Mouse (Mus musculus): Measurements from ENCODE around the gene Grik3. TPM values are rescaled to one million over a fixed set of nuclear protein-coding genes. Genes with fewer than 3 reads are reported as not detected.
A peak's percentile ranks its signal among the peaks of the same experiment; 100 is the strongest.

Grik3 gene
- polyA plus RNA-seq, 1 experiment from 2014 or later, result 0.12 TPM

DNA sequence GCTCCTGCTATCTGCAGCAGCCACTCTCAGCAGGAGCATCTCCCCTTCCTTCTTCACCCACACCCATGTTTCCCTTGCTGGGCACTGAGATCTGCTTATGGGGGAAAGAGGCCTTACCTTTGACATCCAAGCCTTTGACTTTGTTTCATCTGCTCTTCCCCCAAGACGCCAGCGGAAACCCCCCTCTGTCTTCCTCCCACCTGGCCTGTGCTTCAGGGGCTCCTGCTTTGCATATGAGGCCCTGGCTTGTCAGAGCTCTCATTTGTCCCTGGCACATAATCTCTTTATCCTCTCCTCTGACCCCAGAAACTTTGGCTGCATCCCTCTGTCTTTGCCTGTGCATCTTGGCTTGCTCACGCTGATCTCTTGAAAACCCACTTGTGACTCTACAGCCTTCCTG, 9.2 kb upstream of the Grik3 start:
- no peaks in the 10 kb centered on the region for H3K4me1 ChIP-seq (replicated peaks; ENCODE audit: control insufficient read depth, insufficient read depth)
- H3K27me3 ChIP-seq (ENCODE audit: control insufficient read depth, insufficient read depth, low read length), result no peaks in the 10 kb centered on the region
- no peak for DNase-seq (ENCODE audit: low spot score)
- H3K36me3 ChIP-seq (ENCODE audit: control insufficient read depth, insufficient read depth, low read length), result no peaks in the 10 kb centered on the region
- H3K27ac ChIP-seq (replicated peaks), result no peak overlapping the region
- H3K9ac ChIP-seq (ENCODE audit: low read length), result no peak overlapping the region
- H3K9me3 ChIP-seq (ENCODE audit: control insufficient read depth, low read length), result no peaks in the 10 kb centered on the region
- no peak overlapping the region for H3K4me2 ChIP-seq (replicated peaks; ENCODE audit: low read depth)
- TF ChIP-seq CTCF (IDR thresholded peaks at IDR 0.05; ENCODE audit: low read depth) (no peak), EP300 (optimal IDR thresholded peaks at IDR 0.05) (no peak)
- WGBS, result 28% methylated on average over 3 of the region's 3 CpGs
- ATAC-seq (ENCODE audit: low FRiP score, low TSS enrichment), result no peak
- no peak overlapping the region for H3K4me3 ChIP-seq (ENCODE audit: low read depth, low read length)

DNA sequence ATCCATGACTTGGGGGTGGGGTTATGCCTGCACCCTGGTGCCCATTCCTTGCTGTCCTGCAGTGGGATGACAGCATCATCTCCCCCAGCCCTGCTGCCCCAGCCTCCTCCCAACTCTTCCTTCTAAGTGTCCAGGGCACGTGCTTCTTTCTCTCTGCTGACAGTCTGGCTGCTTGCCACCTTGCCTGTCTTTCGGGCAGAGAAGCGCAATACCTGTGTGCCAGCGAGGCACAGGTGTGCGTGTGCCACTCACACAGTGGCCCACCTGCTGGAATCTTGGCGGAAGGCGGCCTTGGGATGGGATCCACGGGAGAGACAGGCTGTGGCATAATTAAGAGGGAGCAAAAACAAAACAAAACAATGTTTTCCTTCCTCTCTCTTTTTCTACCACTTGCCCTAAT, 6.4 kb upstream of the Grik3 start:
- H3K4me3 ChIP-seq (ENCODE audit: low read depth, low read length), result no peak overlapping the region

DNA sequence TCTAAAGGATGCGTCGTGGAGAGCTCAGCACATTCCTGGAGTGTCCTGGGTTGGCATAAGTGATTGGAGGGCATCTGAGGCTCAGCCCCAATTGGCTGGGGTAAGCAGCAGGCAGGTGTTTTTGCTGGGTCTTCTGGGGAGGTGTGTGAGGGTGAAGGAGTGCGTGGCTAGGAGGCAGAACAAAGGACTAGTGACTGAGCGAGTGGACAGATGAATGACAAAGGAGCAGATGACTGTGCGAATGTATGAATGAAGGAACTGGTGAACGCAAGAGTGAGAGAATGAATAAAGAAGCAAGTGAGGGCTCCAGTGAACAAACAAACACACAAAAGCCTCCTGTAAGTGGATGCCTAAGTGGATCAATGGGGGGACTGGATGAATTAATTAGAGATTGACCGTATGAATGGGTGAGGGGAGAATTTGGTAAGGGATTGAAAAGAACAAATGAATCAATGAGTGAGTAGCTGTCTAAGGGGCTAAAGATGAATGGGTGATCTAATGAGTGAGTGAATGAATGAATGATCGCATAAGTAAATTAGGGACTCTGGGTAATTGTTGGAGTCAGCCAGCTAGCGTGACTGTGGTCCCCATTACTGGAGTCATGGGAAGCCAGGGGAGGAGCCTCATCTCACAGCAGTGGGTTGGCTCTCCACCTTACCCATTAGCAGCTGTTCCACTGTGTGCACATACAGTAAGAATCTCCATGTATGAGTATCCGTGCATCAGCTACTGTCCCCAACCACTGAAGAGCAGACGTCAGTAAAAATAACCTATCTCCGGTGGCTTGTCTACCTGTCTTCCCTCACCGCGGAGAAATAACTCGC, 4.9 kb upstream of the Grik3 start:
- Histone ChIP-seq H3K27ac (replicated peaks) (no peak overlapping the region), H3K4me3 (ENCODE audit: low read depth, low read length) (no peak overlapping the region), H3K36me3 (ENCODE audit: control insufficient read depth, insufficient read depth, low read length) (no peaks in the 10 kb centered on the region), H3K9ac (ENCODE audit: low read length) (no peak overlapping the region), H3K4me1 (replicated peaks; ENCODE audit: control insufficient read depth, insufficient read depth) (0 out of 2 replicates have a peak, but pooled peaks cover 2% of the 10 kb centered on the region), H3K27me3 (ENCODE audit: control insufficient read depth, insufficient read depth, low read length) (peaks cover 31% of the 10 kb centered on the region), H3K4me2 (replicated peaks; ENCODE audit: low read depth) (no peak overlapping the region), H3K9me3 (ENCODE audit: control insufficient read depth, low read length) (no peaks in the 10 kb centered on the region)
- 43% methylated on average over 15 of the region's 15 CpGs for WGBS
- TF ChIP-seq EP300 (optimal IDR thresholded peaks at IDR 0.05) (no peak), CTCF (IDR thresholded peaks at IDR 0.05; ENCODE audit: low read depth) (no peak)
- ATAC-seq (ENCODE audit: low FRiP score, low TSS enrichment) (no peak), DNase-seq (ENCODE audit: low spot score) (no peak)

More for the DNA sequence above, 6.4 kb upstream of the Grik3 start:
- Histone ChIP-seq H3K36me3 (ENCODE audit: control insufficient read depth, insufficient read depth, low read length) (no peaks in the 10 kb centered on the region), H3K9me3 (ENCODE audit: control insufficient read depth, low read length) (no peaks in the 10 kb centered on the region), H3K27ac (replicated peaks) (no peak overlapping the region), H3K4me1 (replicated peaks; ENCODE audit: control insufficient read depth, insufficient read depth) (no peaks in the 10 kb centered on the region), H3K9ac (ENCODE audit: low read length) (no peak overlapping the region), H3K27me3 (ENCODE audit: control insufficient read depth, insufficient read depth, low read length) (peaks cover 19% of the 10 kb centered on the region), H3K4me2 (replicated peaks; ENCODE audit: low read depth) (no peak overlapping the region)
- WGBS, result 24% methylated on average over 8 of the region's 8 CpGs
- TF ChIP-seq CTCF (IDR thresholded peaks at IDR 0.05; ENCODE audit: low read depth), result no peak
- no peak for TF ChIP-seq EP300 (optimal IDR thresholded peaks at IDR 0.05)
- no peak for ATAC-seq (ENCODE audit: low FRiP score, low TSS enrichment)
- no peak for DNase-seq (ENCODE audit: low spot score)

DNA sequence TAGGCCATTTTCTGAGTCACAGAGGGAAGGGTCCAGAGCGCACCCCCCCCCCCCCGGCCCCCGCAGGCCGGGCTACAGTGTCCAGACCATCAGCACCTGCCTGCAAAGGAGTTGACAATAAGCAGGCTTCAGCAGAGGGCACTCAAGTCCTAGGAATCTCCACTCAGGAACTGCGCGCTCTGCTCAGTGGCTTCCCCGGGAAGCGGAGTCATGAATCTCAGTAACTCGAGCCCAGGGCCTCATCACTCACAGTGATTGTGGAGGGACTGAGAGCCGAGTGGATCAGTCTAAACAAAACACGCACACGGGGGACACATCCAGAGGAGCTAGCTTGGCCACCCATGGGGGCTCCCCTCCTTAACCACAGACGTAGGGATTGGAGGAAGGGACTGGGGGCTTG, 3.9 kb upstream of the Grik3 start:
- no peak overlapping the region for H3K4me3 ChIP-seq (ENCODE audit: low read depth, low read length)
- H3K4me2 ChIP-seq (replicated peaks; ENCODE audit: low read depth), result no peak overlapping the region
- no peak overlapping the region for H3K9ac ChIP-seq (ENCODE audit: low read length)
- H3K27ac ChIP-seq (replicated peaks), result no peak overlapping the region
- peaks cover 41% of the 10 kb centered on the region for H3K27me3 ChIP-seq (ENCODE audit: control insufficient read depth, insufficient read depth, low read length)
- H3K36me3 ChIP-seq (ENCODE audit: control insufficient read depth, insufficient read depth, low read length), result no peaks in the 10 kb centered on the region
- no peaks in the 10 kb centered on the region for H3K9me3 ChIP-seq (ENCODE audit: control insufficient read depth, low read length)
- 0 out of 2 replicates have a peak, but pooled peaks cover 2% of the 10 kb centered on the region for H3K4me1 ChIP-seq (replicated peaks; ENCODE audit: control insufficient read depth, insufficient read depth)
- WGBS, result 0% methylated on average over 11 of the region's 13 CpGs
- ATAC-seq (ENCODE audit: low FRiP score, low TSS enrichment) (no peak), DNase-seq (ENCODE audit: low spot score) (no peak)
- peak; percentile 56 for TF ChIP-seq CTCF (IDR thresholded peaks at IDR 0.05; ENCODE audit: low read depth)
- TF ChIP-seq EP300 (optimal IDR thresholded peaks at IDR 0.05), result no peak

DNA sequence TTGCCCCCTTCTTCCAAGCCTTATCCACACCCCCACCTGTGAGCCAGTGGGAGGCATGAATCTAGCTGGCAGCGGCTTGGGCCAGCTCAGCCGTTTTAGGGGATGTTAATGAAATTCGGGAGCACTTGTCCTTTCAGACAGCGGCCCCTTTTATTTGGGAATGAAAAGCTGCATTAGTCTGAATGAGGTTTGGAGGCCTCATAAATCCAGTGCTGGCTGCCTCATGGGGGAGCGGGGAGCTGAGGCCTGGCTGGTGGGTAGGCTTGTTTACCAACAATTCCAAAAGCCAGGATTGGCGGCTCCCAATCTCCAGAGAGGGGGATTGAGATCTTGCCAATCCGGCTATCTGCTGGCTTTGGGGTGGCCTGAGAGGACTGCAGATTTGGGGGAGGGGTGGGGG, 3.5 kb upstream of the Grik3 start:
- Histone ChIP-seq H3K4me3 (ENCODE audit: low read depth, low read length) (no peak overlapping the region), H3K27ac (replicated peaks) (no peak overlapping the region), H3K4me1 (replicated peaks; ENCODE audit: control insufficient read depth, insufficient read depth) (0 out of 2 replicates have a peak, but pooled peaks cover 2% of the 10 kb centered on the region), H3K36me3 (ENCODE audit: control insufficient read depth, insufficient read depth, low read length) (no peaks in the 10 kb centered on the region), H3K4me2 (replicated peaks; ENCODE audit: low read depth) (no peak overlapping the region), H3K27me3 (ENCODE audit: control insufficient read depth, insufficient read depth, low read length) (peaks cover 41% of the 10 kb centered on the region), H3K9ac (ENCODE audit: low read length) (no peak overlapping the region), H3K9me3 (ENCODE audit: control insufficient read depth, low read length) (no peaks in the 10 kb centered on the region)
- ATAC-seq (ENCODE audit: low FRiP score, low TSS enrichment) (no peak), DNase-seq (ENCODE audit: low spot score) (no peak)
- TF ChIP-seq CTCF (IDR thresholded peaks at IDR 0.05; ENCODE audit: low read depth) (no peak), EP300 (optimal IDR thresholded peaks at IDR 0.05) (no peak)
- WGBS, result 7% methylated on average over 7 of the region's 7 CpGs
